Mouse (Mus musculus) intestine, embryonic 15.5 days (tissue): ENCODE data around the gene Pigb. TPM values are rescaled to one million over a fixed set of nuclear protein-coding genes. Genes with fewer than 3 reads are reported as not detected.

Source experiments
- ATAC-seq: fragments of 200-750 bp; cut with Nextera tagmentation; 2 replicates; pipeline ENCODE4 v1.8.0; 2017; ENCODE audit warnings: moderate TSS enrichment, moderate library complexity
- H3K27ac ChIP-seq: fragments of 300-500 bp; sonication (generic); 2 replicates; pipeline ENCODE4 v1.5.1; 2015; ENCODE audit warnings: mild to moderate bottlenecking, inconsistent platforms
- H3K27me3 ChIP-seq: fragments of 300-500 bp; sonication (generic); replicated peaks from 2 replicates; pipeline ENCODE4 v1.6.1; 2015; ENCODE audit warnings: inconsistent platforms
- H3K36me3 ChIP-seq: fragments of 300-500 bp; sonication (generic); 2 replicates; pipeline ENCODE4 v1.6.1; 2015; ENCODE audit warnings: inconsistent platforms
- H3K4me1 ChIP-seq: fragments of 300-500 bp; sonication (generic); replicated peaks from 2 replicates; pipeline ENCODE4 v1.6.1; 2015; ENCODE audit warnings: inconsistent platforms
- H3K4me2 ChIP-seq: fragments of 300-500 bp; sonication (generic); replicated peaks from 2 replicates; pipeline ENCODE4 v1.6.1; 2015; ENCODE audit warnings: mild to moderate bottlenecking, inconsistent platforms
- H3K4me3 ChIP-seq: fragments of 300-500 bp; sonication (generic); replicated peaks from 2 replicates; pipeline ENCODE4 v1.5.1; 2015; ENCODE audit warnings: inconsistent platforms
- H3K9ac ChIP-seq: fragments of 300-500 bp; sonication (generic); 2 replicates; pipeline ENCODE4 v1.6.1; 2015; ENCODE audit warnings: inconsistent platforms
- H3K9me3 ChIP-seq: fragments of 300-500 bp; sonication (generic); 2 replicates; pipeline ENCODE4 v1.6.1; 2016; ENCODE audit warnings: inconsistent platforms
- WGBS: fragments of 180-500 bp; shearing (Covaris S2); methylation state at CpG from one replicate; pipeline ENCODE4 v1.1.7; 2015; 5-methylcytosine and 5-hydroxymethylcytosine counted together
- polyA plus RNA-seq: library from polyadenylated mRNA; unstranded; fragments of >200 nt; fragmentation: Nextera tagmentation; extraction: Ambion mirVana; gene quantifications from 2 replicates; pipeline ENCODE4 v1.2.1, GENCODE M21; 2015

Pigb gene
- polyA plus RNA-seq, 1 experiment from 2014 or later = 14.0 TPM

- Histone ChIP-seq H3K27ac (0 out of 2 replicates have a peak within 1 kb of the TSS, but pooled peaks have one; percentile 4), H3K4me1 (peaks cover 19% of the 10 kb centered on the region), H3K36me3 (no peaks in the 10 kb centered on the region), H3K9ac (peak within 1 kb of the TSS; percentile 48), H3K27me3 (no peaks in the 10 kb centered on the region), H3K4me2 (peak within 1 kb of the TSS; percentile 90), H3K4me3 (peak within 1 kb of the TSS; percentile 49), H3K9me3 (no peaks in the 10 kb centered on the region)
- peak; percentile 66 for ATAC-seq
- WGBS = under 1% methylated on average over 41 of the region's 41 CpGs
Measured at GRCm38 (mm10) chr9:73044146-73045079, 4.2 kb upstream of the Pigb start, which contains the start of gene Rab27a. Gene Rab27a, plus strand, starts transcription at chr9:73044854.

GRCm38 (mm10) chr9:73039222-73039945 lies 794 bp downstream of the Pigb start:
- Histone ChIP-seq H3K27me3 (no peaks in the 10 kb centered on the region), H3K27ac (peak overlapping the region; percentile 72), H3K4me1 (peaks cover 17% of the 10 kb centered on the region), H3K4me3 (peak overlapping the region; percentile 60), H3K36me3 (no peaks in the 10 kb centered on the region), H3K9ac (peak overlapping the region; percentile 71), H3K4me2 (peak overlapping the region; percentile 75), H3K9me3 (no peaks in the 10 kb centered on the region)
- WGBS = under 1% methylated on average over 49 of the region's 49 CpGs
- peak; percentile 89 for ATAC-seq

- 97% methylated on average over 1 of the region's 1 CpGs for WGBS
- Histone ChIP-seq H3K4me1 (no peaks in the 10 kb centered on the region), H3K4me2 (no peak overlapping the region), H3K4me3 (no peak overlapping the region), H3K27me3 (no peaks in the 10 kb centered on the region), H3K36me3 (peaks cover 5% of the 10 kb centered on the region), H3K27ac (no peak overlapping the region), H3K9me3 (no peaks in the 10 kb centered on the region), H3K9ac (no peak overlapping the region)
- ATAC-seq = no peak
Measured at GRCm38 (mm10) chr9:73033406-73033805, 6.8 kb downstream of the Pigb start.

GRCm38 (mm10) chr9:73031421-73031820 lies 8.8 kb downstream of the Pigb start:
- Histone ChIP-seq H3K9ac (no peak overlapping the region), H3K4me3 (no peak overlapping the region), H3K36me3 (peaks cover 5% of the 10 kb centered on the region), H3K27me3 (no peaks in the 10 kb centered on the region), H3K4me1 (no peaks in the 10 kb centered on the region), H3K27ac (no peak overlapping the region), H3K9me3 (no peaks in the 10 kb centered on the region), H3K4me2 (no peak overlapping the region)
- WGBS = 66% methylated on average over 4 of the region's 4 CpGs
- ATAC-seq = no peak

- peaks cover 5% of the 10 kb centered on the region for H3K36me3 ChIP-seq
- H3K4me3 ChIP-seq = no peak overlapping the region
- no peaks in the 10 kb centered on the region for H3K9me3 ChIP-seq
- no peak for ATAC-seq
- H3K27ac ChIP-seq = no peak overlapping the region
- H3K4me2 ChIP-seq = no peak overlapping the region
- no peaks in the 10 kb centered on the region for H3K27me3 ChIP-seq
- H3K4me1 ChIP-seq = no peaks in the 10 kb centered on the region
- H3K9ac ChIP-seq = no peak overlapping the region
- 90% methylated on average over 1 of the region's 1 CpGs for WGBS
Measured at GRCm38 (mm10) chr9:73030443-73030842, 9.7 kb downstream of the Pigb start.

- Histone ChIP-seq H3K27me3 (no peaks in the 10 kb centered on the region), H3K4me2 (0 out of 2 replicates have a peak overlapping the region, but pooled peaks have one; percentile 3), H3K9ac (no peak overlapping the region), H3K4me3 (no peak overlapping the region), H3K9me3 (no peaks in the 10 kb centered on the region), H3K27ac (no peak overlapping the region), H3K4me1 (no peaks in the 10 kb centered on the region), H3K36me3 (no peaks in the 10 kb centered on the region)
- ATAC-seq = no peak; the same call in 1 of the 2 replicates
- 33% methylated on average over 16 of the region's 17 CpGs for WGBS
Measured at GRCm38 (mm10) chr9:73025818-73026636, 14.2 kb downstream of the Pigb start.

- H3K36me3 ChIP-seq = peaks cover 18% of the 10 kb centered on the region
- H3K27ac ChIP-seq = no peak overlapping the region
- H3K9me3 ChIP-seq = no peaks in the 10 kb centered on the region
- no peak overlapping the region for H3K4me3 ChIP-seq
- no peaks in the 10 kb centered on the region for H3K4me1 ChIP-seq
- ATAC-seq = no peak
- no peak overlapping the region for H3K9ac ChIP-seq
- no peaks in the 10 kb centered on the region for H3K27me3 ChIP-seq
- WGBS = 88% methylated on average over 5 of the region's 5 CpGs
- no peak overlapping the region for H3K4me2 ChIP-seq
Measured at GRCm38 (mm10) chr9:73020566-73021097, 19.5 kb downstream of the Pigb start.

GRCm38 (mm10) chr9:73019841-73020240 lies 20.3 kb downstream of the Pigb start:
- Histone ChIP-seq H3K4me2 (no peak overlapping the region), H3K36me3 (peaks cover 20% of the 10 kb centered on the region), H3K9me3 (no peaks in the 10 kb centered on the region), H3K9ac (no peak overlapping the region), H3K4me1 (no peaks in the 10 kb centered on the region), H3K4me3 (no peak overlapping the region), H3K27ac (no peak overlapping the region), H3K27me3 (no peaks in the 10 kb centered on the region)
- ATAC-seq = no peak
- 90% methylated on average over 10 of the region's 10 CpGs for WGBS

GRCm38 (mm10) chr9:73014724-73015123 lies 25.5 kb downstream of the Pigb start:
- ATAC-seq = no peak
- peaks cover 19% of the 10 kb centered on the region for H3K36me3 ChIP-seq

GRCm38 (mm10) chr9:73012629-73013028 lies 27.5 kb downstream of the Pigb start:
- no peak overlapping the region for H3K4me2 ChIP-seq
- no peak overlapping the region for H3K9ac ChIP-seq
- peaks cover 18% of the 10 kb centered on the region; the same call in 1 of the 2 replicates for H3K36me3 ChIP-seq
- no peak overlapping the region for H3K4me3 ChIP-seq
- no peaks in the 10 kb centered on the region for H3K9me3 ChIP-seq
- no peaks in the 10 kb centered on the region for H3K4me1 ChIP-seq
- ATAC-seq = no peak
- H3K27ac ChIP-seq = no peak overlapping the region
- WGBS = 88% methylated on average over 4 of the region's 4 CpGs
- H3K27me3 ChIP-seq = no peaks in the 10 kb centered on the region

More at GRCm38 (mm10) chr9:73014724-73015123, 25.5 kb downstream of the Pigb start:
- no peak overlapping the region for H3K9ac ChIP-seq
- WGBS = 55% methylated on average over 13 of the region's 13 CpGs
- no peak overlapping the region for H3K4me2 ChIP-seq
- H3K4me3 ChIP-seq = no peak overlapping the region
- no peaks in the 10 kb centered on the region for H3K9me3 ChIP-seq
- no peaks in the 10 kb centered on the region for H3K27me3 ChIP-seq
- H3K4me1 ChIP-seq = no peaks in the 10 kb centered on the region
- H3K27ac ChIP-seq = no peak overlapping the region

GRCm38 (mm10) chr9:73008384-73008783 lies 31.8 kb downstream of the Pigb start:
- Histone ChIP-seq H3K9me3 (no peaks in the 10 kb centered on the region), H3K36me3 (0 out of 2 replicates have a peak, but pooled peaks cover 4% of the 10 kb centered on the region), H3K4me3 (no peak overlapping the region), H3K4me1 (no peaks in the 10 kb centered on the region), H3K27ac (no peak overlapping the region), H3K9ac (no peak overlapping the region), H3K27me3 (no peaks in the 10 kb centered on the region), H3K4me2 (no peak overlapping the region)
- 66% methylated on average over 3 of the region's 3 CpGs for WGBS
- ATAC-seq = no peak
